Mouse (Mus musculus) brain, embryonic 14.5 days (tissue): Measurements from ENCODE around the gene Csrp2.

ENCODE experiments used
- CTCF ChIP-seq: fragments of 200-500 bp; IDR thresholded peaks from 2 replicates; pipeline ENCODE4 v1.5.1; 2012; ENCODE audit warnings: inconsistent platforms, mild to moderate bottlenecking, moderate library complexity, borderline replicate concordance; ENCODE audit not compliant: insufficient read depth, insufficient read length; ENCODE audit errors: extremely low read depth
- POLR2A ChIP-seq: fragments of 200-500 bp; IDR thresholded peaks from 2 replicates; pipeline ENCODE4 v1.6.1; 2012; ENCODE audit warnings: mild to moderate bottlenecking, inconsistent platforms, borderline replicate concordance; ENCODE audit not compliant: poor library complexity, insufficient read depth, insufficient read length, severe bottlenecking; ENCODE audit errors: extremely low read depth

DNA sequence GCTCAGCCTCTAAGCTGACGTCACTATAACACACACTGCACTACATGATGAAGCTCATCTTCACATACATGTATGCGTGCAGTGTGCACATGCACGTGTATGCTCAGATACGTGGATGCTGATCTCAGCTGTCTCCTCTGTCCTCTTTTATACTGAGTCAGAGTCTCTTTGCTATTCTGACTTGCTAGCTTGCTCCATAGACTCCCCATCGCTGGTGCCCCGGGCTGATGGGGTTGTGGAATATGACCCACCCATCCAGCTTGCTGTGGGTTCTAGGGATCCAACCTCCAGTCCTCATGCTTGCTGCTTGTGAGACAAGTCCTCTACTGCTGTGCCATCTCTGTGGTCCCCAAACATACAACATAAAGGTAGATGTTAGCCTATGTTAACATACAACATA is 39.3 kb downstream of the Csrp2 start:
- TF ChIP-seq CTCF (no peak), POLR2A (no peak)
